Mouse (Mus musculus): Measurements from ENCODE around the gene Ptprn.
A peak's percentile ranks its signal among the peaks of the same experiment; 100 is the strongest.
"Not testable (repeated sequence)": the region's sequence is repeated elsewhere in the genome, so short reads cannot be mapped to it uniquely, and the experiment has no call there.

The Ptprn gene

GRCm38 (mm10) chr1:75253029-75253428, 11.3 kb downstream of the Ptprn start:
- DNase-seq (ENCODE audit: extremely low spot score): no peak

DNA sequence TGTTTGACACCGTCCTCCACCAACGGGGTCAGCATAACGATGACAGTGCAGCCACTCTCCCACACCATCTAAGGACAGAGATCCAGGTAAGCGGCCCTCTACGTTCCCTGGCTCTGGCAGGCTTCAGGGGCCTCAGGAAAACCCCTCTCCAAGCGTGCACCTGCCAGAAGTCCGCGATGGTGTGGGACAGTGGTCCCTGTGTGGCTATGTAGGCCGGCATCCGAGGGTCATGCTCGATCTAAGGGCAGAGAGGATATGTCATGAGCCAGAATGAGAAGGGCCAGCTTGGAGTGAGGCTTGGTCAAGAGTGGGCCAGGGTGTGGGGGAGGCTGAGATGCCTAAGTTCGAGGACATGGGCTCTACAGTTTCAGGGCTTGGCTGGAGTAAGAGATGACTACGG, 12.0 kb downstream of the Ptprn start:
- DNase-seq (ENCODE audit: extremely low spot score): no peak

DNA sequence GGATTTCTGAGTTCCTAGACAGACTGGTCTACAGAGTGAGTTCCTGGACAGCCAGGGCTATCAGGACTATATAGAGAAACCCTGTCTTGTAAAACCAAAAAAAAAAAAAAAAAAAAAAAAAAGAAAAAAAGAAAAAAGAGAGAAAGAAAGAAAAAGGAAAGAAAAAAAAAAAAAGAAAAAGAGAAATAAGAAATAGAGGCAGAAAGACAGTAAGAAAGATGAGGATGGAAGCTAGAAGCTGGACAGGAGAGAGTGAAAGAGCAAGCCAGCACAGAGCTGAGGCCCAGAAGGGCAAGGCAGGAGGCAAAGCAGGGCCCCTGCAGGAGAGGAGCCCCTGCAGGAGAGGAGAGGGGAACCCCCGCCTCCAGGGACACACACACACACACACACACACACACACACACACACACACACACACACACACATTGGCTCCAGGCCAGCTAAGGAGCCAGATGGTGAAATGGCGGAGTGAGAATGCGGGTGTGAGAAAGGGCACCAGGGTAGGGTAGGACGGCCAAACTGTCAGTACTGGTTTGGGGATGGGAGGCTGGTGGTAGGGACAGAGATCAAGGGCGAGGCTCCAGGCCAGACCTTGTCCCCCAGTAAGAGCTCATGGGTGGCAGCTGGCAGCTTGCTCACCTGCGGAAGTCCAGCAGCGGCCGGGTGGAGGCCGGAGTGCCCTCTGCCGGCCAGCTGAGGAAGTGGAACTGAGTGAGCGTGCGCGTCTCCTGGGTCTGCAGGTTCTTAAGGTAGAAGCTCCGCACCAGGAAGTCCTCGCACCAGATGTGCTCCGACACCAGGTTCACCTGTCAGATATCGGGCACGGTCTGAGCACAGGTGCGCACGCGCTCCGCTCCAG, 13.0 kb downstream of the Ptprn start:
- DNase-seq (ENCODE audit: extremely low spot score): peak; percentile 74

DNA sequence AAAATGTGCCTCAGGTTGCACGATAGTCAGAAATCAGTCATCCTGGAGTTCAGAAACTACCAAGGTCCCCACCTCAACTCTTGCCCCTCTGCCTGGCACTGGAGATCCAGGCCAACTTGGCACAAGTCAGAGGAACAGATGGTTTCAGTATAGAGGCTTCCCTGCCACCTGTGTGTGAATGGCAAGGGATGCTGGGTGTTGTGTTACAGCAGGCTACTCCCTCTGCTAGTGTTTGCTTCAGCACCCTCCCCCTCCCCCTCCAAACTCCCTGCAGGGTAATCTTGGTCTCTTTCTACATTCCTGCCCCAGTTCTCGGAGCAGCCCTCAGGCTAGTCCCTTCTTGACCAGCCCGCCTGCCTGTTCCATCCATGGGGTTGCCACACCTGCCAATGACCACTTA, 13.8 kb downstream of the Ptprn start:
- no peak for DNase-seq (ENCODE audit: extremely low spot score)

DNA sequence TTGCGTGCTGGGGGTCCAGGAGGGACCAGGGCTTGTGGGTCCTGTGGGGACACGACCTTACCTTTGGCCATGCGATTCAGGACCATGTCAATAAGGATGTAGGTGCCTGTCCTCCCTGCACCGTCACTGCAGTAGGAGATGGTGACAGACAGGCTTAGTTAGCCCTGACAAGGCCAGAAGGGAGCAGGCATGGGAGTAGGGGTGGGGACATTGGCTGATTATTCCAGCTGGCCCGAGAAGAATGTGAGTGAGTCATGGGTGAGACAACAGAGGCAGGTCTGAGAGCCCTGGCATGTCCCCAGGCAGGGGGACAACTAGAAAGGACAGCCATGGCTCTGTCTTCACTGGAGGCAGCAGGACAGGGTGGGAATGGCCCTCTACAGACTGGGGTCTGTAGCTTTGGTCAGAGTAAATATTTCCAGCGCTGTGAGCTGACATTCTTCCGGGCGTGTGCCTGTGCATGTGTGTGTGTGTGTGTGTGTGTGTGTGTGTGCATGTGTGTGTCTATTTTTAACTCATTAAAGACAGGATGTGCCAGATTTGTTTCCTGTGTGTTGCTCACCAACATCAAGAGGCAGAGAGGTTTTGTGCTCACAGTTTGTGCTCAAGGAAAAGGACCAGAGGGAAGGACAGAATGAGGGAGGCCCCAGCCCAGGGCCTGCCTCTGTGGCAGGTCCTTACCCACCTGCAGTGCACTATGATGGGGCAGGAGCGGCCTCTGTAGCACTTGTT, 16.1 kb downstream of the Ptprn start:
- DNase-seq (ENCODE audit: extremely low spot score): no peak

DNA sequence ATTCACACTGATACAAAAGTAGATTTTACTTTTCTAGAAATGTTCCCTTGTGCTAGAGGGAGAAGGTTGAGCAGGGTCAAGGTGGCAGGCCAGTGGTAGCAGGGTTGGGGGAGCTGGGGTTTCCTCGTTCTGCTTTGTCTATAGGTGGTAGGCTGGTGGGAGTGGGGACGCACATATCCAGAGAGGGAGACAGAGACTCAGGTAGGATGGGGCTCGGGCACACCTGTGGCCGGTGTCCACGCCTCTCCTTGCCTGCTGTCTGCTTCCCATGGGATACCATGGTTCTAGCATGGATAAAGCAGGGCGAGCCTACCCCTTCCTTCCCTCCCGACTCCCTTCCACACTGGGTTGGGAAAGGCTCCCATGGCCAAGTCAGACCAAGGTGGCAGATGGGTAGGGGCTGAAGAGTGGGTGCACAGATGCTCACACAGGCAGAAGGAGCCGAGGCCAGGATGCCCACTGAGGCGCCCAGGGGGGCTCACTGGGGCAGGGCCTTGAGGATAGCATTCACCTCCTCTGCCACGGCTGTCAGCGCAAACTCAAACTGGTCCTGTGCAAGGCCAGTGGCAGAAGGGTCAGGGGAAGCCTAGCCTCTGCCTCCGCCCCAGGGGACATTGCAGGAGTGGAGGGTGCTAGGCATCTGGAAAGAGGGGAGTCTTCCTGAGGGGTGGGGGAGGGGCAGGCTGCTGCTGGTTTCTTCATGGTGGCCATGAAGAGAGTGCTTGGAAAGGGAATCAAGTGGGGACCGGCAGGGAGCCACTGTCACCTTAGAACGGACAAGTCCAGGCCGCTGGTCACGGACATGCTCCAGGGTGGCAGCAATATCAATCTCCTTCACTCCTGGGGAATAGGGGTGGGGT, 17.0 kb downstream of the Ptprn start:
- DNase-seq (ENCODE audit: extremely low spot score): no peak

- peak; percentile 45 for DNase-seq (ENCODE audit: extremely low spot score)
These were observed 19.5 kb downstream of the Ptprn start for GRCm38 (mm10) chr1:75244836-75245235.

GRCm38 (mm10) chr1:75244175-75244826, 20.0 kb downstream of the Ptprn start:
- no peak for DNase-seq (ENCODE audit: extremely low spot score)

- no peak for DNase-seq (ENCODE audit: extremely low spot score)
These were observed 20.9 kb downstream of the Ptprn start for GRCm38 (mm10) chr1:75243411-75243810.

DNA sequence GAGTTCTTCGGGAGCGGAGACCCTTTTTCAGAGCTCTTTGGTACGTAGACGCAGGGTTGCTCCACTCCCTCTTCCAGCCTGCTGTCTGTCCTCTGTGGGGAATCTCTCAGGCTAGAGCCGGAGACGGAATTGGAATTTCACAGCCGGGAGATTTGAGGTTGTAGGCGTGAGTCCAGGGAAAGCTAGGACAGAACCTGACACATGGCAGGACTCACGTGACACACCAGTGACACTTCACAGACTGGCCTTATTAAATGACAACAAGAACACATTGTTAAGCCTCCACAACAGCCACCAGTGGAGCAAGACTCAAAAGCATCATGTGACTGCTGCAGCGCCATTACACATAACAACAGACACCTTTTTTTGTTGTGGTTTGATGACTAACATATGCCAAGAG, 24.7 kb downstream of the Ptprn start:
- no peak for DNase-seq (ENCODE audit: extremely low spot score)

DNA sequence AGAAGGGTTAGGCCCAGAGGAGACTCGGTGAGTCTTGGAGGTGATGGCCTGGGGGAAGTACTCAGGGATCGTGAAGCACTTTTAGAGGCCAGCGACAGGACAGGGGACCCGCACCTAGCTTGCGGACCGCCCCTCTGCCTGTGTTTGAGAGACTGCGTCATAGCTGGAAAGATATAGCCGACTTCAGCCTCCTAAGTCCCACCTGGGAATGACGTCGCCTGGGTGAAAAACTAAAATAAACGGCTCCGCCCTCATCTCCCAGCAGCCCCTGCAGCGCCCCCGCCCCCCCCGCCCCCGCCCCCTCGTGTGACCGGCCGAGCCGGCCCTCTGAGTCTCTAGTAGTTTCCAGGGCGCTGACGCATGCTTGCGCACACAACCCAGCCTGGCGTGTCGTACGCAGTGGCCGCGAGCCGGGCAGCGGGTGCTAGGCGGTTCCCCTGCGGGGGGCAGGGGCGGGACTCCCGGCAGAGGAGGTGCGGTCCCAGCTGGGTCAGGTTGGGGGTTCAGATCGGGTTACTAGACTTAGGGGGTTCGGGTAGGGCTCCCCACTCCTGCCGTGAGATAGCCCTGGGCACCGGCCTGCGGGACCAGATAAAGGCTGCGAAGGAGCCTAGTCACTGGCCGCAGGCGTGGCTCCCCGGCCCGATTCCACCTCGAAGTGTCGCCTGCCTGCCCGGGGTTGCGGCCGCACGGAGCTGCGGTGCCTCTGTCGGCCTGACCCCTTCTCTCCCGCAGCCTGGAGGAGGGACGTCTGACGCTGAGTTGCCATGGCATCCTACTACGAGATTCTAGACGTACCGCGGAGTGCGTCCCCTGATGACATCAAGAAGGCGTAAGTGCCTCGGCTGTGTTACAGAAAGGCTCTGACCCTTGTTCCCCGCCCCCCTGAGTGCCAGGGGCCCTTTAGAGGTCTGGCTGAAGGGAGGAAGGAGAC, 27.9 kb downstream of the Ptprn start, which contains the start of gene Dnajb2:
Dnajb2 (plus strand) TSS at position 290 of the 934 bp plus-strand sequence.
- DNase-seq (ENCODE audit: extremely low spot score): peak; percentile 85

- peak; percentile 58 for DNase-seq (ENCODE audit: extremely low spot score)
These were observed 29.7 kb downstream of the Ptprn start for GRCm38 (mm10) chr1:75234606-75235005.

- not testable (repeated sequence) for DNase-seq (ENCODE audit: extremely low spot score)
These were observed 31.8 kb downstream of the Ptprn start for GRCm38 (mm10) chr1:75232489-75232888.

- DNase-seq (ENCODE audit: extremely low spot score): no peak
These were observed 32.6 kb downstream of the Ptprn start, which contains the start of gene A630095N17Rik for GRCm38 (mm10) chr1:75231664-75232152. Gene A630095N17Rik (minus strand): TSS chr1:75232102.

GRCm38 (mm10) chr1:75231224-75231623, 33.1 kb downstream of the Ptprn start:
- DNase-seq (ENCODE audit: extremely low spot score): no peak

- no peak for DNase-seq (ENCODE audit: extremely low spot score)
These were observed 33.8 kb downstream of the Ptprn start for GRCm38 (mm10) chr1:75230335-75230994.

- no peak for DNase-seq (ENCODE audit: extremely low spot score)
These were observed 35.1 kb downstream of the Ptprn start for GRCm38 (mm10) chr1:75229158-75229557.

- no peak for DNase-seq (ENCODE audit: extremely low spot score)
These were observed 36.6 kb downstream of the Ptprn start for GRCm38 (mm10) chr1:75227653-75228052.

- DNase-seq (ENCODE audit: extremely low spot score): no peak
These were observed 38.2 kb downstream of the Ptprn start for GRCm38 (mm10) chr1:75226138-75226537.
